Mouse (Mus musculus) myocyte (in vitro differentiated cells): ENCODE data around the gene Slco3a1. TPM values are rescaled to one million over a fixed set of nuclear protein-coding genes. Genes with fewer than 3 reads are reported as not detected.
"Not testable (repeated sequence)": the region's sequence is repeated elsewhere in the genome, so short reads cannot be mapped to it uniquely, and the experiment has no call there.

Experiments
- H3K27me3 ChIP-seq: one replicate; pipeline ENCODE4 v1.6.1; 2011; ENCODE audit not compliant: control insufficient read depth, insufficient read depth, insufficient read length
- H3K36me3 ChIP-seq: one replicate; pipeline ENCODE4 v1.6.1; 2011; ENCODE audit not compliant: control insufficient read depth, insufficient read depth
- H3K4me2 ChIP-seq: one replicate; pipeline ENCODE4 v1.6.1; 2011; ENCODE audit warnings: low read depth, control low read depth
- H3K4me3 ChIP-seq: one replicate; pipeline ENCODE4 v1.5.1; 2011; ENCODE audit warnings: mild to moderate bottlenecking, control low read depth, moderate library complexity
- H3K79me2 ChIP-seq: one replicate; pipeline ENCODE4 v1.6.1; 2011; ENCODE audit not compliant: control insufficient read depth, insufficient read depth
- H3ac ChIP-seq: one replicate; pipeline ENCODE4 v1.6.1; 2011; ENCODE audit not compliant: control insufficient read depth, insufficient read length
- CEBPB ChIP-seq: IDR thresholded peaks from 2 replicates; pipeline ENCODE4 v1.6.1; 2011; ENCODE audit warnings: mild to moderate bottlenecking, moderate library complexity; ENCODE audit not compliant: poor library complexity, insufficient read depth, severe bottlenecking
- E2F4 ChIP-seq: IDR thresholded peaks from one replicate; pipeline ENCODE4 v1.6.1; 2011; ENCODE audit warnings: mild to moderate bottlenecking, control low read depth, moderate library complexity; ENCODE audit not compliant: insufficient read depth
- MAX ChIP-seq: IDR thresholded peaks from one replicate; pipeline ENCODE4 v1.6.1; 2011; ENCODE audit warnings: low read depth, mild to moderate bottlenecking, control low read depth
- MYOD1 ChIP-seq, 3 experiments: IDR thresholded peaks; one replicate each; pipeline ENCODE4 v1.6.1; 2011; ENCODE audit warnings: control low read depth in 2 of 3, low read depth in 2 of 3, mild to moderate bottlenecking in 2 of 3, moderate library complexity in 1 of 3; ENCODE audit not compliant: insufficient read length in 2 of 3, control insufficient read depth in 1 of 3
- MYOG ChIP-seq, 3 experiments: IDR thresholded peaks; one replicate each; pipeline ENCODE4 v1.6.1; 2011; ENCODE audit warnings: control low read depth in 2 of 3, low read depth in 2 of 3, mild to moderate bottlenecking in 2 of 3; ENCODE audit not compliant: insufficient read length in 2 of 3, control insufficient read depth in 1 of 3, insufficient read depth in 1 of 3
- POLR2A ChIP-seq: IDR thresholded peaks from one replicate; pipeline ENCODE4 v1.6.1; 2011; ENCODE audit warnings: low read depth, mild to moderate bottlenecking, control low read depth, moderate library complexity; ENCODE audit not compliant: insufficient read length
- POLR2AphosphoS2 ChIP-seq: IDR thresholded peaks from one replicate; pipeline ENCODE4 v1.6.1; 2011; ENCODE audit warnings: low read depth, control low read depth; ENCODE audit not compliant: insufficient read length
- REST ChIP-seq: IDR thresholded peaks from one replicate; pipeline ENCODE4 v1.6.1; 2011; ENCODE audit warnings: mild to moderate bottlenecking, control low read depth, moderate library complexity; ENCODE audit not compliant: insufficient read depth, insufficient read length
- SRF ChIP-seq: IDR thresholded peaks from one replicate; pipeline ENCODE4 v1.6.1; 2011; ENCODE audit warnings: low read depth; ENCODE audit not compliant: control insufficient read depth, insufficient read length
- TCF12 ChIP-seq: IDR thresholded peaks from one replicate; pipeline ENCODE4 v1.6.1; 2011; ENCODE audit warnings: mild to moderate bottlenecking, control low read depth; ENCODE audit not compliant: poor library complexity, insufficient read depth, severe bottlenecking
- TCF3 ChIP-seq: IDR thresholded peaks from one replicate; pipeline ENCODE4 v1.6.1; 2011; ENCODE audit warnings: low read depth, control low read depth; ENCODE audit not compliant: insufficient read length
- USF1 ChIP-seq: IDR thresholded peaks from one replicate; pipeline ENCODE4 v1.6.1; 2011; ENCODE audit warnings: low read depth, mild to moderate bottlenecking, control low read depth, moderate library complexity
- polyA plus RNA-seq: library from polyadenylated mRNA; unstranded; fragments of >200 nt; fragmentation: generic; extraction: Trizol; gene quantifications from one replicate; pipeline ENCODE4 v1.2.1, GENCODE M21; 2012; ENCODE audit warnings: missing spikeins

Slco3a1 gene
- polyA plus RNA-seq, 1 experiment = 50.7 TPM

- Histone ChIP-seq H3ac (no peak overlapping the region), H3K36me3 (no peaks in the 10 kb centered on the region), H3K27me3 (no peaks in the 10 kb centered on the region), H3K4me2 (no peak overlapping the region), H3K4me3 (no peak overlapping the region), H3K79me2 (peaks cover 4% of the 10 kb centered on the region)
- peak in 2 of 3 experiments; percentile 42 to 43 for TF ChIP-seq MYOG (IDR thresholded peaks at IDR 0.05; ENCODE audit: control insufficient read depth in 1 of 3, insufficient read depth in 1 of 3, insufficient read length in 2 of 3, low read depth in 2 of 3)
- peak in 1 of 3 experiments; percentile 29 for TF ChIP-seq MYOD1 (IDR thresholded peaks at IDR 0.05; ENCODE audit: control insufficient read depth in 1 of 3, insufficient read length in 2 of 3, low read depth in 2 of 3)
- TF ChIP-seq TCF12 = no peak
These were observed 139.3 kb downstream of the Slco3a1 start for GRCm38 (mm10) chr7:74415241-74415640.

- Histone ChIP-seq H3ac (no peak overlapping the region), H3K4me2 (no peak overlapping the region), H3K36me3 (no peaks in the 10 kb centered on the region), H3K27me3 (no peaks in the 10 kb centered on the region), H3K79me2 (peaks cover 4% of the 10 kb centered on the region), H3K4me3 (no peak overlapping the region)
- TF ChIP-seq MYOD1 (IDR thresholded peaks at IDR 0.05; ENCODE audit: control insufficient read depth in 1 of 3, insufficient read length in 2 of 3, low read depth in 2 of 3) (no peak), MAX (no peak), USF1 (no peak), POLR2A (no peak), CEBPB (no peak), POLR2AphosphoS2 (no peak), SRF (no peak), TCF12 (no peak), MYOG (IDR thresholded peaks at IDR 0.05; ENCODE audit: control insufficient read depth in 1 of 3, insufficient read depth in 1 of 3, insufficient read length in 2 of 3, low read depth in 2 of 3) (no peak), TCF3 (no peak), REST (no peak), E2F4 (no peak)
These were observed 140.6 kb downstream of the Slco3a1 start for GRCm38 (mm10) chr7:74413738-74414716.

GRCm38 (mm10) chr7:74408601-74409323 lies 145.8 kb downstream of the Slco3a1 start:
- H3K79me2 ChIP-seq = no peaks in the 10 kb centered on the region
- peak overlapping the region; percentile 58 for H3K4me2 ChIP-seq
- H3K27me3 ChIP-seq = no peaks in the 10 kb centered on the region
- no peak overlapping the region for H3ac ChIP-seq
- H3K4me3 ChIP-seq = no peak overlapping the region
- TF ChIP-seq MYOG (IDR thresholded peaks at IDR 0.05; ENCODE audit: control insufficient read depth in 1 of 3, insufficient read depth in 1 of 3, insufficient read length in 2 of 3, low read depth in 2 of 3) (peak; percentile 14 to 86 (median 67)), TCF12 (no peak), MYOD1 (IDR thresholded peaks at IDR 0.05; ENCODE audit: control insufficient read depth in 1 of 3, insufficient read length in 2 of 3, low read depth in 2 of 3) (peak; percentile 51 to 96 (median 91))
- no peaks in the 10 kb centered on the region for H3K36me3 ChIP-seq

GRCm38 (mm10) chr7:74407851-74408250 lies 146.7 kb downstream of the Slco3a1 start:
- H3K36me3 ChIP-seq, H3ac ChIP-seq, H3K4me2 ChIP-seq, H3K79me2 ChIP-seq, H3K4me3 ChIP-seq, H3K27me3 ChIP-seq: not testable (repeated sequence)

- no peak overlapping the region for H3K4me2 ChIP-seq
- no peak overlapping the region for H3K4me3 ChIP-seq
- TF ChIP-seq MYOD1 (IDR thresholded peaks at IDR 0.05; ENCODE audit: control insufficient read depth in 1 of 3, insufficient read length in 2 of 3, low read depth in 2 of 3) (peak in 2 of 3 experiments; percentile 42 to 75), SRF (no peak), POLR2A (no peak), TCF3 (no peak), REST (no peak), USF1 (no peak), CEBPB (no peak), MYOG (IDR thresholded peaks at IDR 0.05; ENCODE audit: control insufficient read depth in 1 of 3, insufficient read depth in 1 of 3, insufficient read length in 2 of 3, low read depth in 2 of 3) (peak in 1 of 3 experiments; percentile 43), MAX (no peak), TCF12 (no peak), E2F4 (no peak), POLR2AphosphoS2 (no peak)
- H3K27me3 ChIP-seq = no peaks in the 10 kb centered on the region
- peaks cover 5% of the 10 kb centered on the region for H3K79me2 ChIP-seq
- H3K36me3 ChIP-seq = no peaks in the 10 kb centered on the region
- H3ac ChIP-seq = no peak overlapping the region
These were observed 154.9 kb downstream of the Slco3a1 start for GRCm38 (mm10) chr7:74399729-74400128.
